Mouse (Mus musculus) bone marrow, adult 2 months (tissue): ENCODE results near the gene Atad2b. TPM values are rescaled to one million over a fixed set of nuclear protein-coding genes. Genes with fewer than 3 reads are reported as not detected.

Experiments used
- H3K27ac ChIP-seq: fragments of 200-500 bp; 2 replicates; pipeline ENCODE4 v1.5.1; 2012; ENCODE audit warnings: low read depth, mild to moderate bottlenecking, control low read depth, inconsistent platforms, low read length; ENCODE audit not compliant: control insufficient read depth, poor library complexity, insufficient read depth
- H3K4me1 ChIP-seq: fragments of 200-500 bp; 2 replicates; pipeline ENCODE4 v1.6.1; 2011; ENCODE audit warnings: low read length; ENCODE audit not compliant: control insufficient read depth, insufficient read depth
- H3K4me3 ChIP-seq: fragments of 200-500 bp; replicated peaks from 2 replicates; pipeline ENCODE3; 2011; ENCODE audit warnings: mild to moderate bottlenecking, low read depth, low read length, control low read depth; ENCODE audit not compliant: control insufficient read depth
- CTCF ChIP-seq: fragments of 200-500 bp; IDR thresholded peaks from 2 replicates; pipeline ENCODE4 v1.5.1; 2011; ENCODE audit warnings: low read length, control low read depth; ENCODE audit not compliant: control insufficient read depth, insufficient read depth
- POLR2A ChIP-seq: fragments of 200-500 bp; IDR thresholded peaks from 2 replicates; pipeline ENCODE4 v1.6.1; 2011; ENCODE audit warnings: low read depth, mild to moderate bottlenecking, control low read depth, low read length, borderline replicate concordance; ENCODE audit not compliant: control insufficient read depth
- WGBS: fragments of 180-500 bp; shearing (Covaris S2); methylation state at CpG from one replicate; pipeline ENCODE4 v1.1.7; 2018; 5-methylcytosine and 5-hydroxymethylcytosine counted together
- polyA plus RNA-seq: library from polyadenylated mRNA; stranded (reverse); fragments of >200 nt; gene quantifications from 2 replicates; pipeline ENCODE4 v1.2.4, GENCODE M21; 2011; ENCODE audit warnings: low replicate concordance; ENCODE audit not compliant: missing spikeins, insufficient read depth, insufficient read length

Gene Atad2b
- 19.0 and 26.5 TPM in 2 replicates for polyA plus RNA-seq

GRCm38 (mm10) chr12:4916994-4917804, at the start of gene Atad2b:
Gene Atad2b, plus strand, starts transcription at chr12:4917353.
- peak; percentile 95 for TF ChIP-seq CTCF
- TF ChIP-seq POLR2A: peak; percentile 98
- H3K27ac ChIP-seq: peak within 1 kb of the TSS; percentile 99
- WGBS: under 1% methylated on average over 89 of the region's 89 CpGs
- H3K4me1 ChIP-seq: no peaks in the 10 kb centered on the region
- peak within 1 kb of the TSS; percentile 86 for H3K4me3 ChIP-seq

- H3K27ac ChIP-seq: no peak overlapping the region
- H3K4me3 ChIP-seq: no peak overlapping the region
- 87% methylated on average over 8 of the region's 8 CpGs for WGBS
- TF ChIP-seq POLR2A (no peak), CTCF (no peak)
- no peaks in the 10 kb centered on the region for H3K4me1 ChIP-seq
Observed at GRCm38 (mm10) chr12:4868924-4869323, 48.2 kb upstream of the Atad2b start.

- no peaks in the 10 kb centered on the region for H3K4me1 ChIP-seq
- H3K27ac ChIP-seq: no peak overlapping the region
- TF ChIP-seq POLR2A (no peak), CTCF (no peak)
- WGBS: 94% methylated on average over 5 of the region's 5 CpGs
- H3K4me3 ChIP-seq: no peak overlapping the region
Observed at GRCm38 (mm10) chr12:4871260-4871659, 45.9 kb upstream of the Atad2b start.

GRCm38 (mm10) chr12:4872273-4872672, 44.9 kb upstream of the Atad2b start:
- 67% methylated on average over 4 of the region's 4 CpGs for WGBS
- peak overlapping the region; percentile 24 for H3K27ac ChIP-seq
- no peaks in the 10 kb centered on the region for H3K4me1 ChIP-seq
- TF ChIP-seq CTCF (no peak), POLR2A (no peak)
- peak overlapping the region; percentile 54 for H3K4me3 ChIP-seq

- Histone ChIP-seq H3K27ac (peak overlapping the region; percentile 71; the same call in 1 of the 2 replicates), H3K4me1 (no peaks in the 10 kb centered on the region), H3K4me3 (peak overlapping the region; percentile 80)
- TF ChIP-seq POLR2A (no peak), CTCF (no peak)
- WGBS: 51% methylated on average over 5 of the region's 5 CpGs
Observed at GRCm38 (mm10) chr12:4872983-4873477, 44.1 kb upstream of the Atad2b start.

GRCm38 (mm10) chr12:4873531-4873930, 43.6 kb upstream of the Atad2b start:
- TF ChIP-seq CTCF (no peak), POLR2A (no peak)
- H3K4me3 ChIP-seq: peak overlapping the region; percentile 80
- H3K4me1 ChIP-seq: no peaks in the 10 kb centered on the region; the same call in 1 of the 2 replicates
- H3K27ac ChIP-seq: peak overlapping the region; percentile 71
- WGBS: 63% methylated on average over 6 of the region's 6 CpGs

GRCm38 (mm10) chr12:4874161-4874927, 42.8 kb upstream of the Atad2b start, which contains the start of gene Mfsd2b:
Gene Mfsd2b, minus strand, starts transcription at chr12:4874359.
- Histone ChIP-seq H3K4me3 (peak within 1 kb of the TSS; percentile 80), H3K4me1 (no peaks in the 10 kb centered on the region; the same call in 1 of the 2 replicates), H3K27ac (peak within 1 kb of the TSS; percentile 71)
- TF ChIP-seq POLR2A (peak; percentile 96), CTCF (no peak)
- 2% methylated on average over 24 of the region's 24 CpGs for WGBS

GRCm38 (mm10) chr12:4875623-4876022, 41.5 kb upstream of the Atad2b start:
- TF ChIP-seq CTCF (no peak), POLR2A (no peak)
- WGBS: 86% methylated on average over 8 of the region's 8 CpGs
- H3K4me3 ChIP-seq: no peak overlapping the region
- H3K4me1 ChIP-seq: no peaks in the 10 kb centered on the region; the same call in 1 of the 2 replicates
- no peak overlapping the region for H3K27ac ChIP-seq
